Mouse (Mus musculus) skeletal muscle tissue, postnatal 0 days (tissue): ENCODE results near the gene Mdp1. TPM values are rescaled to one million over a fixed set of nuclear protein-coding genes. Genes with fewer than 3 reads are reported as not detected.

Experiments used
- polyA plus RNA-seq: library from polyadenylated mRNA; unstranded; fragments of >200 nt; fragmentation: Nextera tagmentation; extraction: Ambion mirVana; gene quantifications from 2 replicates; pipeline ENCODE4 v1.2.1, GENCODE M21; 2015

Mdp1 gene
- 29.8 and 35.3 TPM in 2 replicates for polyA plus RNA-seq

DNA sequence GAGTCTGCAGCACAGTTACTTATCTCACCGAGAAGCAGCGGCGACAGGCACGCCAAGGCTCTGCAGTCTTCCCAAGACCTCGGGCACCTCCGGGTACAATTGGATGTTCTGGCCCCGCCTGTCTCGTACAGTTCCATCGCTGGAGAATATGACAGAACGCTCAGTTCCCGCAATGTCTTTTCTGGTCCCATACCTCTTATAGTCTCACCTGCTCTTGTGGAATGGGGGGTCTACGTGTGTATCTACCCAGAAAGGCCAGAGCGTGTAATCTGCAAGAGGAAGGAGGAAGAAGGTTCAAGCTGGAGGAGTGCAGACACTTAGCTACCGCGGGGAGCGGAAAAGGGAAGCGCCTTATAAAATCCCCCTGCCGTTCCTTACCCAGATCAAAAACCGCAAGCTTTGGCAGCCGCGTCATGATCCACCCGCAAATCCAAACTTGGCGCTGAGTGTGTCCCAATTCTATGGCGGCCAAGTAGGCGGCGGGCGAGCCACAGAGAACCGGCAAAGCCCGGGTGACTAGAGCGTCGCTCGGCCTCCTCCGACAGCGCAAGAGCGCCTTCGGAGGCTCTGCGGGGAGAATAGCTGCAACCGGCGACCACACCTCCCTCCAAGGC, at the start of gene Mdp1:
Gene Mdp1 (minus strand): TSS at position 549 of the 614 bp plus-strand sequence.

DNA sequence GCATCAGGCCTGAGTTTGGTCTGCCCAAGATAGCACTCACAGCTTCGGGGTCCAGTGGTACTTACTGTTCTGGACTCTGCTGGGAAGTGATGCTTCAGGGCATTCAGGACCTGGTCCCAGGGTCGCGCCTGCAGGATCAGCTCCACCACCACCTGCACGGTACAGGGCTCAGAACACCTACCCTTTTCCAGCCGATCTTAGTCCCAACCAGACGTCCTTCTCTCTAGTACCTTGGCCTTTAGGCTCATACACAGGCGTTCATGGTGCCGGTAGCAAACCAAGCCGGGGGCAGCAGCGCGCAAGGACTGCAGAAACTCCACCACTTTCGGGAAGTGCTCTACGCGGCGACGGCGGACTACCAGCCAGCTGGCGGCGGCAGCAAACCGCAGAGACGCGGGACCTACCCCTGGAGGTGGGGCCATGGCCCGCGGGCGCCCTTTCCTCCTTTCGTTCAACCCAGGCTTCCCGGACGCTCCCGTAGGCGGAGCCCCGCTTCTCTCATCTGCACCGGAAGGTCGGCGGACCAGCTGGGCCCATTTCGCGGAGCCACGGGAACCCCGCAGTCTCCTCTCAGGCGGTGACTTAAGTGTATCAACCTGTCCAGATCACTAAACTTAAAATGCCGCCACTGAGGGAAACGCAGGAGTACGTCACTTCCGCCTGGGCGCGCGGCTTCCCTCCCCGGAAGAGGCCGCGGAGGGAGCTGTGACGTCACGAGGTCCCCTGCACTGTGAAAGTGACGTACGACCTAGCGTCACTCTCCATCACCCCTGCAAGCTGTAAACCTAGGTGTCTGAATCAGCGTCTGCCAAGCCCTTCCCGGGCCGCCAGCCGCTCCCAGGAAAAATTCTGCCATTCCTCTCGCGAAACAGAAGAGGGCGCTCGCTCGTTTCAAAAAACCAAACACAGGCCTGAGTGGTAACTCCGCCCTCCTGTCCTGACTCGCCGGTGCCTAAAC, 21.1 kb upstream of the Mdp1 start, which contains the start of gene Tinf2:
Gene Tinf2 (minus strand): TSS at position 661 of the 958 bp plus-strand sequence.

DNA sequence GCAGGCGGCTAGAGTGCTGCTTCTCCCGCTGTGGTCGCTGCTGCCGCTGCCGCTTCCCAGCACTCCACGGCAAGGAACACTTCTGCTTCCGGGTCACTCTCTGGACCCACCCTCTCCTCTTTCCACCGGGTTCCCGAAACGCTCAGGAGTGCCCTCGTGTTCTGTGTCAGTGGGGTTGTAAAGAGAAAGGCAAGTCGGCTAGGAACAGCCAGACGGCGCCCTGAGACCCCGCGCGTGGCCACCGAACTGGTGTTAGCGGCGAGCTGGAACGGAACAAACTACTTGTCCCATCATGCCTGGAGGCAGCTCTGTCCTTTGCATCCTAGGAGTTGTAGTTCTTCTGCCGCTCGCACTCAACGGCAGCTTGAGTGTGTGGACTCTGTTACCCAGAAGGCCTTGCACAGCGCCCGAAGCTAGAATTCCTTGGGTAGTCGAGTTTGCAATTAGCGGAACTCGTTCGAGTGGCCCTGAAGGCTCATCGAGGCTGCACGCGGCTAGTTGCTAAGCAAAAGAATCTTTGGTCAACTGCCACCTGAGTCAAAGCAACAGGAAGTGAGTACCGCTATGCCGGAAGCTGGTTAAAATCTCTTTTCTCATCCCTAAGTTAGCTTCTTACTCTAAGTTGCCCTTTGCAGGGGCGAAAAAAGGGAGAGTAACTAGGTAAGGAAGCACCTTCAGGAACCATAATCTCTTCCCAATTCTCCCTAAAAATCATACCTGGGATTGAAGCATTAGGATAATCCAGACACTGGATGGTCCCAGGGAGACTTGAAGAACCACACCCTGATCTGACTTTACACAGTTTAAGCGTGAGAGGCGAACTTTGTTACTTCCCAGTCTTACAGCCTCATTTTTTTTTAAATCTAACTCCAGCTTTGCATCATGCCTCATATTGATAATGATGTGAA, 11.8 kb upstream of the Mdp1 start, which contains the start of the genes Gmpr2 and Nedd8:
Gene Gmpr2 (plus strand): TSS at position 109 of the 908 bp plus-strand sequence.
Gene Nedd8 (minus strand): TSS at position 292 of the 908 bp plus-strand sequence.

DNA sequence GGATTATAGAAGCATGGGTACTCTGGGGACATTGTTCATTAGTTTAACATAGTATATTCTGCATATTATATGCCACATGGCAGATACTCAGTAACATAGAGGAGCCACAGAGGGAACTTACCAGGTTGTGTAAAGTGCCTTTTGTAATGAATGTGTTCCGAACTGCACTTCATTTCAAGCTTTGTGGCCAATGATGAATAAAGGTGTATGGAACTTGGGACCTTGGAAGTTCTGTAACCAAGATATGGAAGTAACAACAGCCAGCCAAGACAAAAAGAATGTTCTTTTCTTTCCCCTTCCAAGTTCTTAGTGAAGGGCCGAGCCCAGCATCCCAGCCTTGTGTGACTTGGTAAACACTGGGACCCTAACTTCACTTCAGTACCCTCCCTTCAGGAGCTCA, 10.4 kb downstream of the Mdp1 start, which contains the start of gene Tssk4:
Gene Tssk4 (plus strand): TSS at position 301 of the 400 bp plus-strand sequence.

DNA sequence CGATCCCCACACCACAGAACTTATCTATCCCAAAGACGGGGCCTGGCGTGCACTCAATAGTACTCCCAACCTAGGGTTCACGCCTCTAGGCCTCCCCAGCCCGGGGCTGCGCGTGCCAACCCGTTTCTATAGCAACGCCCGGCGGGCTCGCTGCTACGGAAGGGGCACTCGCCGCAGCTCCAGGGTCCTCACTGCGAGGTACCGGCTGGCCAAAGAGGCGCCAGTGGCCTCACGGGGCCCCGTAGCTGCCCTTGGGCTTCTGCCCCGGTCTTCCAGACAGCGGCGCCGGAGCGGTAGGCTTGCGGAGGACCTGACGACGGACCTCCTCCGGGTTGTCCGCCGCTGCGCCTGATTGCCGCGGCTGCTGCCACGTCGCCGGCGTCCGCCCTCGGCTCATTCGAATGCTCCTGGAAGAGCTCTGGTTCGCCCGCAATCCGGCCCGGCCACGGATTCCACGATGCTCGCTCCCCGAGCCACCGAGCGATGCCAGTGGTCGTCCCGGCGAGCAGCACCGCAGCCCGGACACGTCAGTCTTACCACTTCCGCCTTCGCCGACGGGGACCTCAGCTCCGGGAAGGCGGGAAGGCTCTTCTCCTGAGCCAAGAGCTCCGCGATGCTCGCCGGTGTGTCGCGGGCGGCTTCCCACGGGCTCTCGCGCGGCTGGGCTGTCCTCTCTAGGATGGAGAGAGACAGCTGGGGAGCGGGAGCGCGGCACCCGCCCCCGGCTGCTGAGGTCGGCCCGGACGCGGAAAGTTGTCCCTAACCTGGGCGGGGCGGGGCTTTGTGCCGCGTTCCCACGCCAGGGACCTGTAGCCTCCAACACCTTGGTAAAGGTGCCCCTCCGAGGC, 17.0 kb downstream of the Mdp1 start, which contains the start of gene Tm9sf1:
Gene Tm9sf1 (minus strand): TSS at position 747 of the 848 bp plus-strand sequence.

DNA sequence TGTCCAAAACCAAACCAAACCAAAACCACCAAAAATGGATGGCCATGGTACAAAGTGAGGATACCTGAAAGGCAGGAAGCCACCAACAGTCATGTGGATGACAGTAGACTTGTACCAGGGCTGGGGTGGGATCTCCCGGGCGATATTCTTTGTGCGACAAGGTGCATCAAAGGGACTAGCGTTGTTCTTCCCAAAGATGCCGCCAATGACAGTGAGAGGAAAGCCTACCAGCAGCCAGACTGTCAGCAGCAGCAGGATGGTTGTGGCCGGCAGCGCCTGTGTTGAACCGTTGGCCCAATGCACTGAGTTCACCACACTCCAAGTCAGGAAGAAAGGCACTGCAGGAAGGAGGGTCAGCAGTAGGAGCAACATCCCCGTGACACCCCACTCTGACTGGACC, 22.5 kb downstream of the Mdp1 start, which contains the start of gene Gm49378:
Gene Gm49378 (minus strand): TSS at position 101 of the 400 bp plus-strand sequence.

DNA sequence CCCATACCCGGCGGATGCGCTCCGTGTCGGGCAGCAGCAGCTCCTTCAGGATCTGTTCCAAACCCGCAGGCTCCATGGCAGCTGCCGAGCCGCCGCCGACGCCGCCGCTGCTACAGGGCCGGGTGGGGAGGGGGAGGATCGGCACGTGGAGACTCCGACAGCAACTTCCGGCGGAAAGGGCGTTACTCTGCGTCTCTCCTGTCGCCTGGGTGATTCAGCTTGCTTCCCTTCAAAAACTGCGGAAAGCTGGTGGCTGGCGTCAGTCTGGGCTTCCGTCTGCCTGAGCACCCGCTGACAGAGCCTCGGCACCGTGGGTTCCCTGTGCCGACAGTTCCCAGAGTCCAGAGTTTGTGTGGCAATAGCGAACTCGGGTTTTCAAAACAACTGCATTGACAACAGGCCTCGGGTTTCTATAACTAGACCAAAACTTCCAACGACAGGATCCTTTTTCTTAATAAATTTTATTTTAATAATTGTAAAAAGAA, 24.7 kb downstream of the Mdp1 start, which contains the start of gene Ipo4:
Gene Ipo4 (minus strand): TSS at position 435 of the 485 bp plus-strand sequence.

DNA sequence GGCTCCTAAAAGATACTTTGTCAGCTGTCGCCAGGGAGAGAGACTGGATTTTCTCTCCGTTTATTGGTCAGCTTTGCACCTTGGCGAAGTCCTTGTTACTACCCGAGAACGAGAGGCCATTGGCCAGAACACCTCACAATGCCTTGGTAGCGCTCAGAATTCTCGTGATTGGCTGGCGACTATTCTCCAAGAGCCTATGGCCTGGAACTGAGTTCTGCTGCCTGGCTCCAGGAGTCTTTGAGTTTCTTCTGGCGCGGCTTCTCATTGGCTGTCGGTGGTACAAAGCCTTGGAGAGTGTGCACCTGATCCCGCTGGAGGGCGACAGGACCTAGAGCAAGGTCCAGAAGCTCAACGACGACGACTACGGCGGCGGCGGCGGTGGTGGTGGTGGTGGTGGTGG, 42.5 kb downstream of the Mdp1 start, which contains the start of gene Rec8:
Gene Rec8 (plus strand): TSS at position 216 of the 400 bp plus-strand sequence.

Other genes starting within 250 kb of the Mdp1 start
- 21.7 and 34.9 TPM in 2 replicates for gene Dhrs4, start 181.8 kb downstream of the Mdp1 start, polyA plus RNA-seq
- 0.44 and 0.66 TPM in 2 replicates for gene Carmil3, start 169.9 kb downstream of the Mdp1 start, polyA plus RNA-seq
- not detected in 2 replicates for gene Cpne6, start 150.1 kb downstream of the Mdp1 start, polyA plus RNA-seq
- not detected in 2 replicates for gene Nrl, start 135.5 kb downstream of the Mdp1 start, polyA plus RNA-seq
- 15.8 and 17.4 TPM in 2 replicates for gene Pck2, start 120.2 kb downstream of the Mdp1 start, polyA plus RNA-seq
- 45.2 and 45.3 TPM in 2 replicates for gene Dcaf11, start 100.5 kb downstream of the Mdp1 start, polyA plus RNA-seq
- 1.2 and 1.5 TPM in 2 replicates for gene A730061H03Rik, start 100.1 kb downstream of the Mdp1 start, polyA plus RNA-seq
- gene Fitm1, start 84.9 kb downstream of the Mdp1 start, polyA plus RNA-seq = 342 and 394 TPM in 2 replicates
- 88.6 and 106 TPM in 2 replicates for gene Psme1, start 82.4 kb downstream of the Mdp1 start, polyA plus RNA-seq
- gene Emc9, start 75.2 kb downstream of the Mdp1 start, polyA plus RNA-seq = 63.2 and 67.4 TPM in 2 replicates
- 186 and 262 TPM in 2 replicates for gene Psme2, start 69.4 kb downstream of the Mdp1 start, polyA plus RNA-seq
- 10.3 and 13.4 TPM in 2 replicates for gene Rnf31, start 68.8 kb downstream of the Mdp1 start, polyA plus RNA-seq
- 11.4 and 12.2 TPM in 2 replicates for gene Irf9, start 56.9 kb downstream of the Mdp1 start, polyA plus RNA-seq
- 1.8 and 1.9 TPM in 2 replicates for gene Rec8, start 42.5 kb downstream of the Mdp1 start, polyA plus RNA-seq
- 52.7 and 61.0 TPM in 2 replicates for gene Ipo4, start 24.6 kb downstream of the Mdp1 start, polyA plus RNA-seq
- 1.3 and 2.0 TPM in 2 replicates for gene Gm49378, start 22.6 kb downstream of the Mdp1 start, polyA plus RNA-seq
- gene Tm9sf1, start 16.7 kb downstream of the Mdp1 start, polyA plus RNA-seq = 48.0 and 52.2 TPM in 2 replicates
- gene Tssk4, start 10.3 kb downstream of the Mdp1 start, polyA plus RNA-seq = 0.24 and 0.32 TPM in 2 replicates
- 15.1 and 16.5 TPM in 2 replicates for gene Gmpr2, start 11.4 kb upstream of the Mdp1 start, polyA plus RNA-seq
- 356 and 376 TPM in 2 replicates for gene Nedd8, start 11.6 kb upstream of the Mdp1 start, polyA plus RNA-seq
- gene Tinf2, start 21.3 kb upstream of the Mdp1 start, polyA plus RNA-seq = 14.2 and 15.0 TPM in 2 replicates
- gene Tgm1, start 53.4 kb upstream of the Mdp1 start, polyA plus RNA-seq = 0.35 and 1.9 TPM in 2 replicates
- gene Rabggta, start 61.8 kb upstream of the Mdp1 start, polyA plus RNA-seq = 12.8 and 13.3 TPM in 2 replicates
- gene Dhrs1, start 85.2 kb upstream of the Mdp1 start, polyA plus RNA-seq = 41.5 and 50.2 TPM in 2 replicates
- 14.6 and 17.5 TPM in 2 replicates for gene Nop9, start 85.2 kb upstream of the Mdp1 start, polyA plus RNA-seq
- 0.11 and 0.12 TPM in 2 replicates for gene Cideb, start 98.0 kb upstream of the Mdp1 start, polyA plus RNA-seq
- 0.23 and 0.41 TPM in 2 replicates for gene Ltb4r2, start 100.9 kb upstream of the Mdp1 start, polyA plus RNA-seq
- gene Ltb4r1, start 105.5 kb upstream of the Mdp1 start, polyA plus RNA-seq = 0.21 and 0.61 TPM in 2 replicates
- gene Adcy4, start 123.6 kb upstream of the Mdp1 start, polyA plus RNA-seq = 5.0 and 5.7 TPM in 2 replicates
- gene Ripk3, start 128.4 kb upstream of the Mdp1 start, polyA plus RNA-seq = 6.7 and 11.8 TPM in 2 replicates
- gene Nfatc4, start 162.6 kb upstream of the Mdp1 start, polyA plus RNA-seq = 10.9 and 11.6 TPM in 2 replicates
- 3.1 and 3.3 TPM in 2 replicates for gene Nynrin, start 193.5 kb upstream of the Mdp1 start, polyA plus RNA-seq
- gene Cbln3, start 223.9 kb upstream of the Mdp1 start, polyA plus RNA-seq = 0.21 and 0.28 TPM in 2 replicates
- 6.2 and 7.7 TPM in 2 replicates for gene Khnyn, start 224.4 kb upstream of the Mdp1 start, polyA plus RNA-seq
- 66.3 and 69.2 TPM in 2 replicates for gene Sdr39u1, start 239.8 kb upstream of the Mdp1 start, polyA plus RNA-seq